Mouse (Mus musculus) heart, adult 2 months (tissue): ENCODE results near the gene Zg16.

Source experiments
- EP300 ChIP-seq: fragments of 200-500 bp; IDR thresholded peaks from 2 replicates; pipeline ENCODE4 v1.6.1; 2011; ENCODE audit warnings: low read depth, low read length, control low read depth; ENCODE audit not compliant: insufficient read depth
- POLR2A ChIP-seq: fragments of 200-500 bp; IDR thresholded peaks from 2 replicates; pipeline ENCODE4 v1.6.1; 2011; ENCODE audit warnings: mild to moderate bottlenecking, low read depth, low read length, control low read depth; ENCODE audit not compliant: insufficient read depth

- TF ChIP-seq EP300 (no peak), POLR2A (no peak)
These were observed 25.2 kb upstream of the Zg16 start for GRCm38 (mm10) chr7:127112251-127112841.
